Mouse (Mus musculus) NIH3T3 (cell line): ENCODE results near the gene Lrrc10b.

Experiments used
- DNase-seq: peaks from one replicate; pipeline ENCODE4 v3.0.0-alpha.2; 2012; ENCODE audit warnings: low read depth

Lrrc10b gene

GRCm38 (mm10) chr19:10456752-10457483 lies at the start of gene Lrrc10b:
Gene Lrrc10b (minus strand): TSS chr19:10457473.
- no peak for DNase-seq

DNA sequence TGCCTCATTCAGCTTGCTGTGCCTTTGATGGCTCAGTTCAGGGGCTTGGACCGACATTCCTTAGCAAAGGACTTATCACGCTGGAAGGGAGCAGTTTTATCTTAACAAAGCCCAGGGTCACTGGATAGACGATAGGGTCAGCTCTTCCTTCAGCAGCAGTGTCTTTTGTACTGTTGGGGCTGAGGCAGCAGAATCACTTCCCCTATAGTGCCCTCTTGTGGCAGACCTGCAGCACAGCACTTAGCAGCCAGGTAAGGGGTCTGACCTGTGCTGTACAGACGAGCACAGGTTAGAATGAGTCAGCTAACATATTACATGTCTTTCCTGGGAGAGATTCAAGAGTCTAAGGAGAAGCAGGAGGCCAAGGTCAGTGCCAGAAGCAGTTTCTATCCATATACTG lies 45.3 kb upstream of the Lrrc10b start:
- DNase-seq = peak; percentile 71

- DNase-seq = no peak
These were observed 43.3 kb upstream of the Lrrc10b start for GRCm38 (mm10) chr19:10500581-10500980.

DNA sequence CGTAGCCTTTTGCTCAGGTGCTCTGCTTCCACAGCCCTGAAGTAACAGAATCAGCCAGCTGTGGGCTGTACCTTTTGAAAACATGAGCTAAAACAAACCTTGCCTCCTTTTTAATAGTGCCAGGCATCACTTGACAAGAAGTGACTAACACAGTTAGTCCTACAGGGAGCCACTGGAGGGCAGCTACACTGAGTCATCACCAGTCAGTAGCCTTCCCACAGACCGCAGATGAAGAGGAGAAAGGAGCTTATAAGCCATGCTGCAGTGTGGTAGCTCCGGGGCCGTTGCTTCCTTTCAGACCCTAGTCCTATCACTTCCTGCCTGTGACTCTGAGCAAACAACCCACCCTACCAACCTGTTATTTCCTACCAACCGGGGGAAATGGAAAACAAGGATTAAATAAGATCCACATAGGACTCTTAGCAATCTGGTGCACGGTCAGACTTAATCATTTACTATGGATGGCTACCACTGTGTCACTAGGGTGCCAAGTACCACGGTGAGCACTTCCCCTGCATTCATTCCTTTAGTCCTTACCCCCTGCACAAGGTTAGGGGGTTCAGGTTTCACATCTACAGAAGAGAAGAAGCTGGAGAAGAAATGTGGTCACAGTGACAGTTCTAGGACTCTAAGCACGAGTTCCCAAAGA lies 40.4 kb upstream of the Lrrc10b start:
- peak; percentile 80 for DNase-seq

DNA sequence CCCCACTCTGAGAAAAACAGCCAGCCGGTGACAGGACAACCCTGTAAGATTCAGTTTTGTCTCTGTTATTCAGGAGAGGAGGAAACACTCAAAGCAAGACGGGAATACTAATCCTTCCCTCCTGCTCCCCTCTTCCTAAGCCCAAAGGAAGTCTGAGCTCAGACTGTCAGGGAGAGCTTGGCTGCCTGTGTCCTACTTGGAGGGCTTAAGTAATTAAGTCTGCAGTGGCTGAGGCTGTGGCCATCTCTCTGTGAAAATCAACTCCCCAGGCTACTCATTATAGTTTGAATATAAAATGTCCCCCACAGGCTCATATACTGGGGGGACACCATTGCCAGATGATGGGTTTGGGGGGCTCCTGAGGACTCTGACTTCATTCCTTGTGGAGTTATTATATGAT lies 39.7 kb upstream of the Lrrc10b start:
- DNase-seq = no peak

DNA sequence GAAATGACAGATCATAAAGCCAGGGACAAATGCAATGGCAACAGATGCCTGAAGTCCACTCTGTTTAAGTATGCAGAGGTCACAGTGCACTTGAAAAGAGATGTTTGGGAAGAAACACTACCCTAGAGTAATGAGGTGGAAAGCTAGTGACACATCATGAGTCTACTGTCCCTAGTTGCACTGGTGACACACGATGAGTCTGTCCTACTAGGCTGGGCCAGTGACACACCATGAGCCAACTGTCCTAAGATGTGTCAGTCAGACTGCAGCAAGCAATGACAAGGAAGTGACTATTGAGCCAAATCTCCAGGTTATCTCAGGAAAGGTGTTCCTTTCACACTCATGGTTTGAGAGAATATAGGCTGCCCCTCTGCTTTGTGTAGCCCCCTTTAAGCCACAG lies 38.4 kb upstream of the Lrrc10b start:
- DNase-seq = no peak

GRCm38 (mm10) chr19:10486264-10486738 lies 29.0 kb upstream of the Lrrc10b start:
- peak; percentile 88 for DNase-seq

DNA sequence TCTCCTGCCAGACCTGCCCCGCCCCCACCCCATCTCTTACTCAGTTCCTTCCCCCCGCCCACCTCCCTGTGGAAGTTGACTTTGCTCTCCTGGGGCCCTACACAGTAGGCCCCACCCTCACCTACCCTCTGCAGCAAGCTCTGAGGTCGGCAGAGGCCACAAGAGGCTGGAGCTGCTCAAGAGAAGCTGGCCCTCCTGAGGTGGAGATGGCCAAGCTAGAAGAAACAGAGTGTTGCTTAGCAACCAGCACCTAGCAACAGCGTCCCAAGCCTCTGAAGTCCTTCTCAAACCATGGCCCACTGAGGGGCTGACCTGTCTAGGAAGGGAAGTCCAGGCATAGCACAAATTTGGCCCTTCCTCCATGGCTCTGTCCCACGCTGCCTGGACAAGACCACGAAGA lies 25.4 kb upstream of the Lrrc10b start, which contains the start of gene Ppp1r32:
Ppp1r32 (minus strand) TSS at position 226 of the 400 bp plus-strand sequence.
- no peak for DNase-seq

DNA sequence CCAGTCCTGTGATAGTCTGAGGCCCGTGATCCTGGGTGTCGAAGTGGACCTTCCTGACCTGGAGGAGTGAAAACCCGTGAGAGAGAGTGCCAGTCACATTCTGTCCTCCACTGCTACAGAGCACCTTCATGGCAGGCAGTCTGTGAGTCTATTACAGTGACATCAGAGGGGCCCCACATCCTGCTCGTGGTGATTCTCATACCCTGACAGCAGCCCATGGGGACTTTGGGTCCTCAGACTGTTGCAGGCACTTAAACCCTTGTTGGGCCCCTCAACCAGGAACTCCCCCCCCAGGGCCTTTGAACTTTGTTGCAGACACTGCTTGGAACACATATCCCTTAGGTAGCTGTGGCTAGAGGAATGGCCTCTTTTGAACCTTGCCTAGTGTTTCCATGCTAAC lies 22.3 kb upstream of the Lrrc10b start:
- no peak for DNase-seq

- DNase-seq = no peak
These were observed 16.5 kb upstream of the Lrrc10b start for GRCm38 (mm10) chr19:10473779-10474178.

GRCm38 (mm10) chr19:10472958-10473357 lies 15.7 kb upstream of the Lrrc10b start:
- no peak for DNase-seq

- no peak for DNase-seq
These were observed 11.9 kb upstream of the Lrrc10b start for GRCm38 (mm10) chr19:10469171-10469658.

- DNase-seq = no peak
These were observed 7.2 kb upstream of the Lrrc10b start for GRCm38 (mm10) chr19:10464427-10464826.

- DNase-seq = no peak
These were observed 4.3 kb upstream of the Lrrc10b start for GRCm38 (mm10) chr19:10461584-10461983.

DNA sequence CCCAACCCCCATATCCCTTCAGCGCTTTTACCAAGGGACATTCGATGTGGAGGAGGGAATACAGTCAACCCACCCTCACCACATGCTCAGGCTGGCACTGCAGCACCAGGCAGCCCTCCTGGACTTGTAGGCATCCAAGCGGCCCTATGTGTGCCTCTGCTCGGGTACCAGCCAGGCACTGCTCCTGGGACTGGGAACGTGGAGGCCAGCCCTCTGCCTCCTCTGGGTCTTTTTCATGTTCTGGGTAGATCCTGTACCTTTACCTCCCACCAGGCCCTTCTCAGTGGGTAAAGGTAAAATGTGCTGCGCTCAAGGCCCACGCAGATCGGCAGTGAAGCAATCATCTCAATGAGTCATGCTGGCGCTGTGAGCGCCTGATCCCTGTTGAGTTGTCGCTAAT lies 2.6 kb upstream of the Lrrc10b start:
- DNase-seq = no peak

DNA sequence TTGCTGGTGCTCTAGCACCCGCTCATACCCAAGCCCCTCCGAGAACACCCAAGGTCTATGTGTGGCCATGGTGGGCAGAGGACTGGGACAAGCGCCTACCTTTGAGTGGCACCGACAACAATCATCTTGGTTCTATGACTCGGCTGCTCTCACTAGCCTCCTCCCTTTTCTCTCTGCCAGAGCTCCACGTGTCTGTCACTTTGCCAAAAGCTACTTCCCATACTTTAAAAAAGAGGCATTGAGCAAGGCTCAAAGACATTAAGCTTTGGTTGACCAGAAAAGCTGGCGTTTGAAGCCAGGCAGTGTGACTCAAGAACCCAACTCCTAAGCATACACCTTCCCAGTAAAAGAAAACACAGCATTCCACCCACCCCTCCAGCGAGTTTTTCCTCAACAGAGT lies 823 bp upstream of the Lrrc10b start:
- peak; percentile 77 for DNase-seq

DNA sequence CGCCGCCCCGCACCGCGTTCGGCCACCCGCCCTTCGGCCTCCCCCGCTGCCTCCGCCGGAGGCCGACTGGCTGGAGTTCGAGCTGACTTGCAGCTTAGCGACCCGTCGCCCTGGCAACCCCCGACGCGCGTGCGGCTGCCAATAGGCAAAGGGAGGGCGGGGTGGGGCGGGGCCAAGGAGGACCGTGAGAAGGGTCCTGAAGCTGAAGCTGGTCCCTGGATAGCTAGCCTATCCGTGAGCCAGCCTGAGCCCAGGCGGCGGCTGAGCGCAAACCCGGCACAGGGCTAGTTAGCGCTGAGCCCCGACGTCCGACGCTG lies 169 bp upstream of the Lrrc10b start:
- DNase-seq = no peak

GRCm38 (mm10) chr19:10455437-10455806 lies 1.9 kb downstream of the Lrrc10b start:
- no peak for DNase-seq

DNA sequence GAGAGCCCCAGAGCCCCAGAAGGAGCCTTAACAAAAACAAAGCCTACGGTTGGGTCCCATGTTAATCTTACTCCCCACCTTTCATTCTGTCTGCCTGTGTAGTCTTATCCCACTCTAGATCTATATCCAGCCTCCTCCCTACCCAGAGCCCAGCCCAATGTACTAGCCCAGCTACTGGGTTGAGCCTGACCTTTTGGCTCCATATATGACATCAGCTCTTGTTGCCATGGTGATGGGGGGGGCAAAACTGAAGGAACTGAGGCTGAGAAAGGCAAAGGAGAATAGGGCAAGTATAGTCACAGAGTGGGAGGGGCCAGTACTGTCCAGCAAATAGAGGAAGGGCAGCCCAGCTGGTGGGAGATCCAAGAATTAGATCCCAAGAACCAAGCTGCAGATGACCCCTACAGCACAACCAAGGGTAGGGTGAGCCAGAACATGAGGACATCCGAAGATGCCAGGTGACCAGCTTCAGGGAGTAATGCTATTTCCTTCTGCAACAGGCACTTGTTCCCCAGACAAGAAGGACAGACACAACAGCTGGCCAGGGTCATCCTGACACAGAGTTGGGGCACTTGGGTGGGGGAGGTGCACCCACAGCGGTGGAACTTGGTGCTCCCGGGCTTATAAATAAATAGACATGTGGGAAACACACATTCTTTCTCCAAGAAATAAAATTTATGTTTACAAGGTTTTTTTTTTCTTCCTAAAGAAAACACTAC lies 2.4 kb downstream of the Lrrc10b start:
- no peak for DNase-seq

- DNase-seq = peak; percentile 90
These were observed 7.6 kb downstream of the Lrrc10b start for GRCm38 (mm10) chr19:10449708-10450107.

DNA sequence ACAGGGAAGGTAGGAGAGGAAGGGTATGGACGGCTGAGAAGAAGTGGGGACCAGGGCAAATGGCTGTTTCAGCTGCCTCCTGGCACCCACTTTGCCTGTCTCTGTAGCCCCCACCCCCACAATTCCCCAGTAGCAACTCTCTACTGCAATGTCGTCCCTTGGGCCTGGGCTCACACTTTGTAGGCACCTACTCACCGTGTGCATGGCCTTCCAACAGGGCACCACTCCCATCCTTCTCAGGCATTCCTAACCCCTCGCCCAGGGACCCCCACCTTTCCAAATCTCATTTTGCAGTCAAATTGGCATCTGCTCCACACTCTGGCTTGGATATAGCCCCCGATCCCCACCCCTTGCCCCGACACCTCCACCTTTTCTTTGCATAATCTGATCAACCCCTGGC lies 8.1 kb downstream of the Lrrc10b start:
- no peak for DNase-seq

DNA sequence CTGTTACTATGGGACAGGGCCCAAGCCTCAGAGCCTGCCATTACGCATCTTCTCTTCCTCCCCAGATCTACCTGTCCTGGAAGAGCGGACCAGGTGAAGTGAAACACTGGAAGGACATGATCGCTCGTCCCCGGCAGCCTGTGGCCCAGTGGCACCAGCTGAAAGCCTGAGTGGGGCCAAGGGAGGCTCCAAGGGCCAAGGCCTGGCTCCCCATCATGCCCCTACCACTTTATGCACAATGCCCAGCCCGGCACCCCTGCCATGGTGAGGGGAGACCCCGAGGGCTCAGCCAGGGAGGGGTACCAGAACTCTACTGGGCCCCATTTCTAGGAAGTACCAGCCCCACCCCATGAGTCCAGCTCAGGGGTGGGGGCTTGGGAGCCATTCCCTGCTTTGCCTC lies 9.0 kb downstream of the Lrrc10b start:
- DNase-seq = no peak
